Mouse (Mus musculus): ENCODE results near the gene Shc4. TPM values are rescaled to one million over a fixed set of nuclear protein-coding genes. Genes with fewer than 3 reads are reported as not detected.

The Shc4 gene
- total and polyA plus RNA-seq, 3 experiments: 0.21 to 1.1 (median 0.37) TPM

- no peak for DNase-seq (ENCODE audit: extremely low read depth)
- H3K36me3 ChIP-seq (replicated peaks in 1 of 2; ENCODE audit: control insufficient read depth in 1 of 2, insufficient read depth in 1 of 2, low read length in 1 of 2): no peaks in the 10 kb centered on the region
- TF ChIP-seq SMC3 (IDR thresholded peaks at IDR 0.05; ENCODE audit: low read depth, low read length): no peak
- TF ChIP-seq CTCF (conservative IDR thresholded peaks at IDR 0.05 in 1 of 2, IDR thresholded peaks at IDR 0.05 in 1 of 2; ENCODE audit: low read depth in 2 of 2, low read length in 2 of 2): no peak
- no peak for TF ChIP-seq ZNF384 (IDR thresholded peaks at IDR 0.05; ENCODE audit: low read depth, low read length)
- no peak for TF ChIP-seq CHD2 (IDR thresholded peaks at IDR 0.05; ENCODE audit: low read length)
- no peak for TF ChIP-seq USF2 (conservative IDR thresholded peaks at IDR 0.05; ENCODE audit: low read depth, low read length)
- TF ChIP-seq MYC (IDR thresholded peaks at IDR 0.05; ENCODE audit: low read depth, low read length): no peak
- TF ChIP-seq POLR2AphosphoS2 (IDR thresholded peaks at IDR 0.05; ENCODE audit: low read depth, low read length): no peak
- no peak for TF ChIP-seq GABPA (IDR thresholded peaks at IDR 0.05; ENCODE audit: insufficient replicate concordance, low read depth, low read length)
- no peak for TF ChIP-seq UBTF (IDR thresholded peaks at IDR 0.05; ENCODE audit: low read depth, low read length)
- no peak for TF ChIP-seq POLR2A (IDR thresholded peaks at IDR 0.05; ENCODE audit: low read depth, low read length)
- TF ChIP-seq JUN (IDR thresholded peaks at IDR 0.05; ENCODE audit: insufficient read depth, low read depth, low read length): no peak
- no peak for TF ChIP-seq ELF1 (IDR thresholded peaks at IDR 0.05; ENCODE audit: low read depth, low read length)
- TF ChIP-seq ETS1 (conservative IDR thresholded peaks at IDR 0.05; ENCODE audit: low read depth, low read length): no peak
- no peak for TF ChIP-seq ZMIZ1 (IDR thresholded peaks at IDR 0.05; ENCODE audit: low read depth, low read length)
- TF ChIP-seq ZC3H11A (IDR thresholded peaks at IDR 0.05; ENCODE audit: low read depth, low read length): no peak
- TF ChIP-seq EP300 (IDR thresholded peaks at IDR 0.05; ENCODE audit: low read length): no peak
- no peak for TF ChIP-seq ZKSCAN1 (IDR thresholded peaks at IDR 0.05; ENCODE audit: borderline replicate concordance, low read depth, low read length)
- TF ChIP-seq RCOR1 (conservative IDR thresholded peaks at IDR 0.05; ENCODE audit: low read depth, low read length): no peak
- TF ChIP-seq MAZ (IDR thresholded peaks at IDR 0.05; ENCODE audit: low read depth, low read length): no peak
- no peak overlapping the region for H3K27ac ChIP-seq (ENCODE audit: insufficient read depth, low read depth)
- no peak overlapping the region for H3K4me3 ChIP-seq (replicated peaks in 1 of 3; ENCODE audit: low read depth in 2 of 3, low read length in 2 of 3, poor library complexity in 1 of 3)
- peaks cover 11 to 39% of the 10 kb centered on the region in 2 experiments; a peak in 3 of 4 replicates for H3K4me1 ChIP-seq (ENCODE audit: control insufficient read depth in 1 of 2, insufficient read depth in 2 of 2)
- H3K9me3 ChIP-seq (replicated peaks; ENCODE audit: low read length): peaks cover 2% of the 10 kb centered on the region
- no peak overlapping the region for H3K9ac ChIP-seq (ENCODE audit: insufficient read depth, low read depth)
- no peaks in the 10 kb centered on the region for H3K79me2 ChIP-seq (replicated peaks; ENCODE audit: control insufficient read depth, extremely low read depth, insufficient read depth, poor library complexity, severe bottlenecking)
- no peaks in the 10 kb centered on the region for H3K27me3 ChIP-seq (replicated peaks)
- in situ Hi-C loops (cut with MboI; ENCODE audit: low pct_ligation_motif_present, low pct_unique_long_range_greater_than_20kb, low sequenced_read_pairs) (loop anchor here (25.0 kb wide), 1 partner anchor 372 kb away; the partner anchor contains the start of gene Fgf7), dilution Hi-C loops (cut with MboI; ENCODE audit: extremely low pct_ligation_motif_present, extremely low pct_unique_long_range_greater_than_20kb, low sequenced_read_pairs) (no loop called here)
- no peak overlapping the region for H3K4me2 ChIP-seq (ENCODE audit: insufficient read depth, low read depth, poor library complexity, severe bottlenecking)
Measured at GRCm38 (mm10) chr2:125665213-125665612, 58.7 kb downstream of the Shc4 start.

- H3K36me3 ChIP-seq (replicated peaks in 1 of 2; ENCODE audit: control insufficient read depth in 1 of 2, insufficient read depth in 1 of 2, low read length in 1 of 2): no peaks in the 10 kb centered on the region
- H3K4me1 ChIP-seq (ENCODE audit: control insufficient read depth in 1 of 2, insufficient read depth in 2 of 2): peaks cover 8 to 34% of the 10 kb centered on the region in 2 experiments; a peak in 3 of 4 replicates
- TF ChIP-seq ZMIZ1 (IDR thresholded peaks at IDR 0.05; ENCODE audit: low read depth, low read length) (no peak), NRF1 (IDR thresholded peaks at IDR 0.05; ENCODE audit: low read depth, low read length) (no peak), E2F4 (IDR thresholded peaks at IDR 0.05; ENCODE audit: insufficient replicate concordance, low read depth, low read length) (no peak), MXI1 (IDR thresholded peaks at IDR 0.05; ENCODE audit: low read depth, low read length) (no peak), RAD21 (IDR thresholded peaks at IDR 0.05; ENCODE audit: low read depth, low read length) (no peak), POLR2A (IDR thresholded peaks at IDR 0.05; ENCODE audit: low read depth, low read length) (no peak), GABPA (IDR thresholded peaks at IDR 0.05; ENCODE audit: insufficient replicate concordance, low read depth, low read length) (no peak)
- no peak overlapping the region for H3K4me3 ChIP-seq (replicated peaks in 1 of 3; ENCODE audit: low read depth in 2 of 3, low read length in 2 of 3, poor library complexity in 1 of 3)
- H3K27me3 ChIP-seq (replicated peaks): no peaks in the 10 kb centered on the region
- no peak for DNase-seq (ENCODE audit: extremely low read depth)
- H3K9ac ChIP-seq (ENCODE audit: insufficient read depth, low read depth): no peak overlapping the region
- no peak overlapping the region for H3K4me2 ChIP-seq (ENCODE audit: insufficient read depth, low read depth, poor library complexity, severe bottlenecking)
- H3K79me2 ChIP-seq (replicated peaks; ENCODE audit: control insufficient read depth, extremely low read depth, insufficient read depth, poor library complexity, severe bottlenecking): no peaks in the 10 kb centered on the region
- dilution Hi-C loops (cut with MboI; ENCODE audit: extremely low pct_ligation_motif_present, extremely low pct_unique_long_range_greater_than_20kb, low sequenced_read_pairs) (no loop called here), in situ Hi-C loops (cut with MboI; ENCODE audit: low pct_ligation_motif_present, low pct_unique_long_range_greater_than_20kb, low sequenced_read_pairs) (loop anchor here (5.0 to 25.0 kb wide), 2 partner anchors 65 to 375 kb away; partner anchors contain the start of gene Fgf7)
- H3K9me3 ChIP-seq (replicated peaks; ENCODE audit: low read length): peaks cover 4% of the 10 kb centered on the region
- H3K27ac ChIP-seq (ENCODE audit: insufficient read depth, low read depth): no peak overlapping the region
Measured at GRCm38 (mm10) chr2:125662517-125662916, 61.4 kb downstream of the Shc4 start.

Measured in CH12.LX (cell line).